Mouse (Mus musculus) neural tube, postnatal 0 days (tissue): ENCODE measurements around the gene Krtap26-1. TPM values are rescaled to one million over a fixed set of nuclear protein-coding genes. Genes with fewer than 3 reads are reported as not detected.

ENCODE experiments used
- polyA plus RNA-seq: library from polyadenylated mRNA; unstranded; fragments of >200 nt; fragmentation: Nextera tagmentation; extraction: Ambion mirVana; gene quantifications from 2 replicates; pipeline ENCODE4 v1.2.1, GENCODE M21; 2015

Krtap26-1 gene
- polyA plus RNA-seq: not detected in 2 replicates

DNA sequence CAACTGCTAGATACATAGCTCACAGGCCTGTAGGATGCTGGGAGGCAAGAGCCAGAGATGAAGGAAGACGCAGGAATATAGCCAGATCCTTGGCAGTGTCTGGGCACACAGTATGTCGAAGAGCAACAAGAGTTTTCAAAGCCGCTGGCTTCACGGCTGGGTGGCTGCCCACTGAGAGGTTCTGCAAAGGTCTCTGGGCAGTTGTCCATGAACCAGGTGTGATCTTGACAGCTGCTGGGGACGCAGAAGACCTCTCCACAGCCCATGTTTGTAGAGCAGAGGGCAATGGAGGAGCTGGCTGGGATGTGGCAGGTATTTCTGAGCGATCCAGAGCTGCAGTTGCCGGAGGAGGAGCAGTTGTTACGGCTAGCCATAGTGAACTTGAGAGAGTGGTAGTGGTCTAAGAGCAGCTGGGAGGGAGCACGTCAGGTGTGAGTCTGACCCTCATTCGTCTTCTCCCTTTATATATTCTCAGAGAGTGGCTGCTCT lies at the start of gene Krtap26-1:
Krtap26-1 (minus strand) TSS at position 439 of the 489 bp plus-strand sequence.

DNA sequence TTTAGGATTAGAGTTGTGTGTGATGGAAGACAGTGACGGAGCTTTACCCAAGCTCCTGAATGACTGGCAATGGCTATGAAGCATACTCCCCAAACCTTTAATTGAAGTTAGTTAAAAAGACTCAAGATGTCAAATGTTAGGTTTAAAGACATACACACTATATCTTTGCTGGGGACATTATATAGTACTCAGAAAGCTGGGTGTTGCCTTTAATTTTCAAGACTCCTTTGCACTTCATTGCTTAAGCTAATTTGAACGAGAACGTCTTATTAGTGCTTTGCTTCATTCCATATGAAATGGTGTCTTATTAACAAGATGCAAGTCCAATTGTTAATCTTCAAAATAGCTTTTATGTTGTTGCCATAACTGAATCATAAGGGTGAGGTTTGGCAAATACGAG lies 24.0 kb upstream of the Krtap26-1 start, which contains the start of gene Krtap27-1:
Krtap27-1 (minus strand) TSS at position 101 of the 400 bp plus-strand sequence.

DNA sequence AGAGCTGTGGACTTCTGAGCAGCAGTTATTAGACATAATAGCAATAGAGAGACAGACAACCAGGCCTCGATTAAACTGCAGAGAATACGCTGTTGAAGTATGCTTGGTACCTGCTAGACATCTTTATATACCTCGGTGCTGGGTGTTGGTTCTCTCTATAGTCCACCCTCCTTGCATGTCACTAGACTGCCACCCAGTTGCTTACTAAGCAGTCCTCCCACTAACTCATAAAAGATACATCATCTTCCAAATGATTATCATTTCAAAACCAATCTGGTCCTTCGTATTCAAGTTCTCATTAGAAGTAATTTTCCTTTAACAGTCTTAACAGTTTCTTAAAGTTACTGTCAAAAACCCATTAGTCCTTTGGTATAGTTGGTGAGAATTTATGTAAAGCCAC lies 20.0 kb downstream of the Krtap26-1 start, which contains the start of gene 2310079G19Rik:
2310079G19Rik (minus strand) TSS at position 101 of the 400 bp plus-strand sequence.

DNA sequence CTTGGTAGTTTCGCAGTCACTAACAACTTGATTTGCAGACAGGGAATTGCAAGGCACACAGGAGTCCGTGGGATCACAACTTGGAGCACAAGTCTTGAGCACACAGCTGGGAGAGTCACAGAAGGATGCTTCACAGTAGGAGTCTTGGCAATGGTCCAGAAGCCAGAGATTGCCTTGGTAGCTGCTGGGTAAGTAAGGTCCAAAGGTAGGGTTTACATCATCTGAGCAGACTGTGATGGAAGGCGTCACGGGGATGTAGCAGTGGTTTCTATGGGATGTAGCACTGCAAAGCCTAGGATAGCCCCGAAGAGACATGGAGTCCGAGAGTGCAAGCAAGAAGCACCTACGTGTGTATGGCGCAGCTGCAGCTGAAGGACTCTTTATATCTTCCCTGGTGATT lies 35.7 kb downstream of the Krtap26-1 start, which contains the start of gene Krtap24-1:
Krtap24-1 (minus strand) TSS at position 358 of the 400 bp plus-strand sequence.

Other genes with a start within 250 kb of the Krtap26-1 start
- gene Cldn17, start 140.8 kb downstream of the Krtap26-1 start, polyA plus RNA-seq: not detected in 2 replicates
- 0.06 TPM in 1 of 2 replicates, not detected in the other for gene Cldn8, start 84.6 kb downstream of the Krtap26-1 start, polyA plus RNA-seq
- not detected in 2 replicates for gene Krtap24-1, start 35.5 kb downstream of the Krtap26-1 start, polyA plus RNA-seq
- gene 2310079G19Rik, start 20.1 kb downstream of the Krtap26-1 start, polyA plus RNA-seq: not detected in 2 replicates
- gene Krtap27-1, start 23.9 kb upstream of the Krtap26-1 start, polyA plus RNA-seq: not detected in 2 replicates
- gene 2310061N02Rik, start 60.2 kb upstream of the Krtap26-1 start, polyA plus RNA-seq: not detected in 2 replicates
- gene Krtap13-1, start 81.1 kb upstream of the Krtap26-1 start, polyA plus RNA-seq: not detected in 2 replicates
- not detected in 2 replicates for gene Krtap13, start 103.8 kb upstream of the Krtap26-1 start, polyA plus RNA-seq
- gene 2310034C09Rik, start 111.1 kb upstream of the Krtap26-1 start, polyA plus RNA-seq: not detected in 2 replicates
- not detected in 2 replicates for gene 2310057N15Rik, start 126.4 kb upstream of the Krtap26-1 start, polyA plus RNA-seq
- not detected in 2 replicates for gene Gm5965, start 130.1 kb upstream of the Krtap26-1 start, polyA plus RNA-seq
- not detected in 2 replicates for gene Gm20741, start 164.4 kb upstream of the Krtap26-1 start, polyA plus RNA-seq
- gene Krtap15, start 172.4 kb upstream of the Krtap26-1 start, polyA plus RNA-seq: not detected in 2 replicates
- not detected in 2 replicates for gene Krtap14, start 178.3 kb upstream of the Krtap26-1 start, polyA plus RNA-seq
- gene Krtap19-1, start 221.6 kb upstream of the Krtap26-1 start, polyA plus RNA-seq: not detected in 2 replicates
- not detected in 2 replicates for gene Krtap19-2, start 226.5 kb upstream of the Krtap26-1 start, polyA plus RNA-seq
- not detected in 2 replicates for gene Krtap19-3, start 230.2 kb upstream of the Krtap26-1 start, polyA plus RNA-seq
- gene Krtap19-4, start 237.3 kb upstream of the Krtap26-1 start, polyA plus RNA-seq: not detected in 2 replicates
- gene Krtap19-5, start 248.7 kb upstream of the Krtap26-1 start, polyA plus RNA-seq: not detected in 2 replicates